9 mouse cellular contexts compared by ENCODE assay signal in the genomic region with DNA sequence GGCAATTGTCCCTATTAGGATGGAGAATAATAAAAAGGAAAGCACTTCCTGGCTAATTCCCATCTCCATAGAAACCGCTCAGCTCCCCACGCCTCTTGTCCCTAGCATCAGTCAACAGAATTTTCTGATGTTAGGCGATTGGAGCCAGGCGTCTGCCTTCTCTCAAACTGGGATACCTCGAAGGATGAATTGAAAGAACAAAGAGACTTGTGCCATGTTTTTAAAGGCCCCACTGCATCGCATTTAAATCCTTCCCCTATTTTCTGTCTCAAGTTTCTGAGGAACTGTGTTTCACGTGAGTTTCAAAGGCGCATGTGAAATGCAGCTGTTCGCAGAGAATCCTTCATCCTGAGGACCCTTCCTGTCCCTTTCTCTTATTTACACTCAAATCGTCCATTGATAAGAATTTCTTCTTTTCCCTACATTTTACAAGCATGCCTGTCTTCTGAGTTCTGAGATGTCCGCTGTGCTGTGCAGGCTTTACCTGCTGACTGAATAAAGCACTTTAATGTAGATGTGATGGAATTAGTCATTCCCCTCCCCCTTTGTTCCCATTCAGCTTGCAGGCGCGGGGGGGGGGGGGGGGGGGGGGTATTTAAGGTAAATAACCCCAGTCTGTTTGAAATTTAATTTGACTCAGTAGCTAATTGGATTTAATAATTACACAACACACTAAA.
A peak's percentile ranks its signal among the peaks of the same experiment; 100 is the strongest.
DNase-seq lines count a peak whose midpoint lies in the region; ATAC-seq and TF ChIP-seq lines count a peak whose summit lies in the region.
"Had no signal": no experiment of that assay in that cellular context is flagged by ENCODE, and none has a peak within 500 bp of the region (broad histone marks: within the 10 kb centered on the region; RNA-seq: fewer than 3 reads in every experiment).

No protein-coding gene starts in this region.

- no peaks in the 10 kb centered on the region for H3K36me3 ChIP-seq in lung, embryonic 14.5 days (ENCODE audit: insufficient read depth)
- H3K36me3 ChIP-seq in forebrain, embryonic 11.5 days (ENCODE audit: control insufficient read depth, insufficient read depth, low read length): no peaks in the 10 kb centered on the region
- H3K36me3 ChIP-seq in limb, embryonic 10.5 days: no peaks in the 10 kb centered on the region
- H3K36me3 ChIP-seq in neural tube, embryonic 15.5 days: no peaks in the 10 kb centered on the region

- H3K9ac ChIP-seq in lung, embryonic 14.5 days: no peak overlapping the region
- no peak overlapping the region for H3K9ac ChIP-seq in forebrain, embryonic 11.5 days (ENCODE audit: low read length)
- no peak overlapping the region for H3K9ac ChIP-seq in neural tube, embryonic 15.5 days (replicated peaks)

- no peaks in the 10 kb centered on the region for H3K4me1 ChIP-seq in lung, embryonic 14.5 days (ENCODE audit: insufficient read depth)
- no peaks in the 10 kb centered on the region; the same call in 1 of the 2 replicates for H3K4me1 ChIP-seq in forebrain, embryonic 11.5 days (replicated peaks; ENCODE audit: control insufficient read depth, insufficient read depth, low read length)
- peaks cover 9% of the 10 kb centered on the region for H3K4me1 ChIP-seq in limb, embryonic 10.5 days
- H3K4me1 ChIP-seq in neural tube, embryonic 15.5 days: peaks cover 8% of the 10 kb centered on the region

- H3K27me3 ChIP-seq in lung, embryonic 14.5 days (ENCODE audit: insufficient read depth, low read length): no peaks in the 10 kb centered on the region
- no peaks in the 10 kb centered on the region for H3K27me3 ChIP-seq in forebrain, embryonic 11.5 days (ENCODE audit: control insufficient read depth, insufficient read depth, low read length)
- no peaks in the 10 kb centered on the region for H3K27me3 ChIP-seq in limb, embryonic 10.5 days (ENCODE audit: low read depth, poor library complexity, severe bottlenecking)
- H3K27me3 ChIP-seq in neural tube, embryonic 15.5 days (replicated peaks): no peaks in the 10 kb centered on the region

- TF ChIP-seq CTCF in lung, embryonic 14.5 days (IDR thresholded peaks at IDR 0.05; ENCODE audit: low read depth): no peak

- no peaks in the 10 kb centered on the region for H3K9me3 ChIP-seq in lung, embryonic 14.5 days (ENCODE audit: low read depth, low read length)
- no peaks in the 10 kb centered on the region for H3K9me3 ChIP-seq in forebrain, embryonic 11.5 days (ENCODE audit: control insufficient read depth, low read length)
- H3K9me3 ChIP-seq in limb, embryonic 10.5 days (replicated peaks): no peaks in the 10 kb centered on the region
- no peaks in the 10 kb centered on the region for H3K9me3 ChIP-seq in neural tube, embryonic 15.5 days (replicated peaks)

- peak overlapping the region; percentile 15; the same call in 1 of the 2 replicates for H3K4me2 ChIP-seq in lung, embryonic 14.5 days
- H3K4me2 ChIP-seq in forebrain, embryonic 11.5 days (ENCODE audit: low read depth, low read length, severe bottlenecking): peak overlapping the region; percentile 36; the same call in 1 of the 2 replicates
- H3K4me2 ChIP-seq in neural tube, embryonic 15.5 days: peak overlapping the region; percentile 38

- H3K27ac ChIP-seq in lung, embryonic 14.5 days (ENCODE audit: low read depth): no peak overlapping the region
- peak overlapping the region; percentile 65; the same call in 1 of the 2 replicates for H3K27ac ChIP-seq in forebrain, embryonic 11.5 days (ENCODE audit: low read depth, low read length)
- H3K27ac ChIP-seq in limb, embryonic 10.5 days: peak overlapping the region; percentile 75
- H3K27ac ChIP-seq in neural tube, embryonic 15.5 days (replicated peaks): peak overlapping the region; percentile 52; the same call in 1 of the 2 replicates

- 12% methylated on average over 12 of the region's 13 CpGs for WGBS in lung, embryonic 14.5 days
- 2% methylated on average over 12 of the region's 13 CpGs for WGBS in forebrain, embryonic 11.5 days
- WGBS in limb, embryonic 10.5 days: 5% methylated on average over 13 of the region's 13 CpGs
- 4% methylated on average over 12 of the region's 13 CpGs for WGBS in neural tube, embryonic 15.5 days

- peak; percentile 22 for DNase-seq in lung, embryonic 14.5 days
- DNase-seq in lung, postnatal 25 days (ENCODE audit: low spot score): no peak
- DNase-seq in forebrain, embryonic 11.5 days (ENCODE audit: low spot score): no peak
- peak; percentile 47 for DNase-seq in limb, embryonic 10.5 days (ENCODE audit: low spot score)
- DNase-seq in spleen, adult 12 weeks (ENCODE audit: low spot score): no peak
- no peak for DNase-seq in gastrocnemius, adult 18-20 months (ENCODE audit: low spot score)
- no peak for DNase-seq in cerebellum, adult 11 months
- DNase-seq: liver had no signal

- no peak for ATAC-seq in lung, embryonic 14.5 days (ENCODE audit: insufficient read depth)
- ATAC-seq in forebrain, embryonic 11.5 days (replicated peaks; ENCODE audit: low FRiP score): peak; percentile 71
- peak; percentile 69; the same call in 1 of the 2 replicates for ATAC-seq in neural tube, embryonic 15.5 days (ENCODE audit: low FRiP score)

- no peak overlapping the region for H3K4me3 ChIP-seq in lung, embryonic 14.5 days (ENCODE audit: low read depth, low read length)
- H3K4me3 ChIP-seq in forebrain, embryonic 11.5 days (ENCODE audit: low read depth, low read length): no peak overlapping the region
- peak overlapping the region; percentile 32 for H3K4me3 ChIP-seq in limb, embryonic 10.5 days
- H3K4me3 ChIP-seq in neural tube, embryonic 15.5 days (replicated peaks): no peak overlapping the region

Comparison
In these comparisons a context has a peak if more than half of its experiments do, and no peak if none do; other contexts are left out.
1. DNase-seq: peak in lung, embryonic 14.5 days (single experiment) and limb, embryonic 10.5 days (single experiment); none in lung, postnatal 25 days (single experiment), forebrain, embryonic 11.5 days (single experiment), spleen, adult 12 weeks (single experiment), gastrocnemius, adult 18-20 months (single experiment) and cerebellum, adult 11 months (single experiment).
2. Peak in every context shown above with its lines, with median percentiles within 50 percentile points of each other: H3K4me2 ChIP-seq.